Mouse (Mus musculus) G1E (cell line): ENCODE results near the gene Nr1d2.

Experiments used
- CTCF ChIP-seq: IDR thresholded peaks from 2 replicates; pipeline ENCODE4 v1.5.1; 2012; ENCODE audit warnings: low read depth, low read length, inconsistent platforms, mixed read lengths
- GATA2 ChIP-seq: IDR thresholded peaks from 2 replicates; pipeline ENCODE4 v1.6.1; 2012; ENCODE audit warnings: low read depth, low read length, inconsistent platforms, borderline replicate concordance

- no peak for TF ChIP-seq GATA2
- no peak for TF ChIP-seq CTCF
Observed at GRCm38 (mm10) chr14:18221977-18222376, 16.9 kb downstream of the Nr1d2 start.
